Mouse (Mus musculus) stomach, postnatal 0 days (tissue): ENCODE measurements at regions not wholly inside any gene's neighbourhood (a gene's known extent, or its start where the extent isn't known, plus 50 kb on each side); places are given as distances from the start of the nearest gene placed in this dataset.

Experiments
- ATAC-seq: fragments of 200-750 bp; cut with Nextera tagmentation; 2 replicates; pipeline ENCODE4 v1.8.0; 2017; ENCODE audit not compliant: low FRiP score, low TSS enrichment
- DNase-seq: peaks from one replicate; pipeline ENCODE4 v3.0.0-alpha.2; 2016; ENCODE audit warnings: low spot score
- H3K27ac ChIP-seq: fragments of 300-500 bp; sonication (generic); replicated peaks from 2 replicates; pipeline ENCODE4 v1.5.1; 2014; ENCODE audit warnings: mild to moderate bottlenecking, control low read depth
- H3K27me3 ChIP-seq: fragments of 300-500 bp; sonication (generic); 2 replicates; pipeline ENCODE4 v1.6.1; 2014; ENCODE audit warnings: low read length; ENCODE audit not compliant: control insufficient read depth, insufficient read depth
- H3K36me3 ChIP-seq: fragments of 300-500 bp; sonication (generic); 2 replicates; pipeline ENCODE4 v1.6.1; 2014; ENCODE audit warnings: low read length, mixed read lengths; ENCODE audit not compliant: control insufficient read depth, insufficient read depth
- H3K4me1 ChIP-seq: fragments of 300-500 bp; sonication (generic); replicated peaks from 2 replicates; pipeline ENCODE4 v1.6.1; 2014; ENCODE audit warnings: antibody characterized with exemption; ENCODE audit not compliant: control insufficient read depth, insufficient read depth
- H3K4me2 ChIP-seq: fragments of 300-500 bp; sonication (generic); replicated peaks from 2 replicates; pipeline ENCODE4 v1.6.1; 2014; ENCODE audit warnings: low read depth, mild to moderate bottlenecking, control low read depth, moderate library complexity
- H3K4me3 ChIP-seq: fragments of 300-500 bp; sonication (generic); 2 replicates; pipeline ENCODE4 v1.5.1; 2014; ENCODE audit warnings: low read depth, low read length, control low read depth
- H3K9ac ChIP-seq: fragments of 300-500 bp; sonication (generic); 2 replicates; pipeline ENCODE4 v1.6.1; 2014; ENCODE audit warnings: mild to moderate bottlenecking, low read length, control low read depth, mixed read lengths
- H3K9me3 ChIP-seq: fragments of 300-500 bp; sonication (generic); 2 replicates; pipeline ENCODE4 v1.6.1; 2016; ENCODE audit warnings: low read length; ENCODE audit not compliant: control insufficient read depth
- CTCF ChIP-seq: IDR thresholded peaks from 2 replicates; pipeline ENCODE4 v1.5.1; 2016; ENCODE audit warnings: antibody characterized with exemption, low read depth, mild to moderate bottlenecking, moderate library complexity
- EP300 ChIP-seq: optimal IDR thresholded peaks from 2 replicates; pipeline ENCODE3; 2016; ENCODE audit warnings: antibody characterized with exemption
- WGBS: fragments of 180-500 bp; shearing (Covaris S2); extraction: QIAGEN DNeasy Blood & Tissue Kit; methylation state at CpG from one replicate; pipeline ENCODE4 v1.1.7; 2014; 5-methylcytosine and 5-hydroxymethylcytosine counted together

DNA sequence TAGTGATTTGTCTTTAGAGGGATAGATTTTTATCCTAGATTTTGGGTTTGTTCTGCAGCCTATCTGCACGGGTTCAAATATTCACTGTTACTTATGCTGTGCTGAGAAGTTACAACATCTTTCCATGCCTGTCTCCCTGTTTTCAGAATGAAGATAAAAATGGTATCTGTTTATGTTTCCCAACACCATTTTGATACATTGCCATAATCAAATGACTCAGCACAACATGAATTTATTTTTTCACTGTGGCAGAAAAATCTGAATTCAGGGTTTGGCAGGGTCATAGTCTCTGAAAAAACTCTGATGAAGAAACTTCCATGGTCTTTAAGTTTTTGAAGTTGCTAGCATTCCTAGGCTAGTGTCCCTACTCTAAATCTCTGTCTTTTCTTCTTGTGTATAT, 116.5 kb upstream of the Tmtc4 start:
- no peak overlapping the region for H3K4me3 ChIP-seq
- WGBS = 64% methylated on average over 1 of the region's 1 CpGs
- H3K9me3 ChIP-seq = no peaks in the 10 kb centered on the region

GRCm38 (mm10) chr14:123096086-123096485, 112.3 kb upstream of the Tmtc4 start:
- DNase-seq (no peak), ATAC-seq (no peak)
- Histone ChIP-seq H3K4me3 (no peak overlapping the region), H3K27ac (no peak overlapping the region), H3K36me3 (no peaks in the 10 kb centered on the region), H3K4me1 (no peaks in the 10 kb centered on the region), H3K27me3 (no peaks in the 10 kb centered on the region), H3K4me2 (no peak overlapping the region), H3K9me3 (no peaks in the 10 kb centered on the region), H3K9ac (no peak overlapping the region)
- 84% methylated on average over 2 of the region's 2 CpGs for WGBS
- no peak for TF ChIP-seq EP300
- no peak for TF ChIP-seq CTCF

More for the DNA sequence above, 116.5 kb upstream of the Tmtc4 start:
- Histone ChIP-seq H3K27ac (no peak overlapping the region), H3K4me2 (no peak overlapping the region), H3K36me3 (no peaks in the 10 kb centered on the region), H3K4me1 (no peaks in the 10 kb centered on the region), H3K27me3 (no peaks in the 10 kb centered on the region), H3K9ac (no peak overlapping the region)
- ATAC-seq (no peak), DNase-seq (no peak)
- TF ChIP-seq CTCF = no peak

DNA sequence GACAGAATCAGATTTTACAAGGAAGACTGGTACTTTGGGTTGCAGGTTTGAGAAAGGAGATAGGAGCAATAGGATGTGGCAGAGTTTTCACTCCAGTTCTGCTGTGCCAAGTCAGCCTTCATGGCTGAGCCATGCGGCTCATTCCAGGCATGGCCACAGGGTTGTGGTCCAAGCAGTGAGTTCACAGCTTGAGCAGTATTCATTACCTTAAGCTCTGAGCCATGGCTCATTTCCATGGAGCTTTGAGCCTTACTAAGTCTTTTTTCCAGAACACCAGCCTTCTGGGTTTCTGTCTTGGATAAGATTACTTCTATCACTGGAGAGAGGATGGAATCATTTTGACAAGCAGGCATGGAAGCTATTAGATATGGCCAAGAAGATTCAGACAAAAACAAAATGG, 98.2 kb upstream of the Tmtc4 start:
- DNase-seq = no peak
- no peaks in the 10 kb centered on the region for H3K36me3 ChIP-seq
- ATAC-seq = no peak
- H3K4me1 ChIP-seq = no peaks in the 10 kb centered on the region
- H3K27me3 ChIP-seq = no peaks in the 10 kb centered on the region
- no peak overlapping the region for H3K4me2 ChIP-seq
- TF ChIP-seq EP300 (no peak), CTCF (no peak)
- H3K9me3 ChIP-seq = no peaks in the 10 kb centered on the region
- 93% methylated on average over 1 of the region's 1 CpGs for WGBS
- H3K4me3 ChIP-seq = no peak overlapping the region
- H3K27ac ChIP-seq = no peak overlapping the region
- H3K9ac ChIP-seq = no peak overlapping the region

GRCm38 (mm10) chr14:123081016-123081714, 97.3 kb upstream of the Tmtc4 start:
- Histone ChIP-seq H3K27ac (no peak overlapping the region), H3K4me1 (no peaks in the 10 kb centered on the region), H3K36me3 (no peaks in the 10 kb centered on the region), H3K9me3 (no peaks in the 10 kb centered on the region), H3K27me3 (no peaks in the 10 kb centered on the region), H3K4me2 (no peak overlapping the region), H3K9ac (no peak overlapping the region), H3K4me3 (no peak overlapping the region)
- TF ChIP-seq CTCF (no peak), EP300 (no peak)
- WGBS = 34% methylated on average over 4 of the region's 4 CpGs
- DNase-seq (no peak), ATAC-seq (no peak)

- H3K4me2 ChIP-seq = no peak overlapping the region
- no peaks in the 10 kb centered on the region for H3K36me3 ChIP-seq
- H3K9me3 ChIP-seq = no peaks in the 10 kb centered on the region
- H3K27ac ChIP-seq = no peak overlapping the region
- no peaks in the 10 kb centered on the region for H3K27me3 ChIP-seq
- TF ChIP-seq EP300 (no peak), CTCF (no peak)
- no peaks in the 10 kb centered on the region for H3K4me1 ChIP-seq
- 79% methylated on average over 2 of the region's 2 CpGs for WGBS
- ATAC-seq (no peak), DNase-seq (no peak)
- H3K4me3 ChIP-seq = no peak overlapping the region
- H3K9ac ChIP-seq = no peak overlapping the region
Measured at GRCm38 (mm10) chr14:123079733-123080132, 95.9 kb upstream of the Tmtc4 start.

DNA sequence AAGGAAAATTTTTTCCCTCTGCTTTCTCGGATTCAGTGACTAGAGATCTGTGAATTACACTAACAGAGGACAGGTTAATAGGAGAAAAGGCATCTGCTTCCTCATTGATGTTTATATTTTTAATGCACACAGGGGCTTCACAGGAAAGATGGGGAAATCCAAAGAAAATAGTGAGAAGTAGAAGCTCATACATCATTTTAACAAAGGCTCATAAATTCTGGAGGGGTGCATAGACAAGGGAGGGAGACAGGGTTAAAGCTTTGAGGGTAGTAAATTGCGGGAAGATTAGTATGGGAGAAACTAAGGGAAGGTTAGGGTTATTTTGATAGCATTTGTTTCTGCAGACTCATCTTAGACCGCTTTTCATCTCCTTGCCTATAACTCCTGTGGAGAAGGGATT, 95.0 kb upstream of the Tmtc4 start:
- no peak for TF ChIP-seq CTCF
- TF ChIP-seq EP300 = no peak

More for the DNA sequence above, 95.0 kb upstream of the Tmtc4 start:
- H3K27ac ChIP-seq = no peak overlapping the region
- H3K36me3 ChIP-seq = no peaks in the 10 kb centered on the region
- H3K9ac ChIP-seq = no peak overlapping the region
- no peak overlapping the region for H3K4me2 ChIP-seq
- H3K27me3 ChIP-seq = no peaks in the 10 kb centered on the region
- DNase-seq = no peak
- 66% methylated on average over 3 of the region's 3 CpGs for WGBS
- H3K4me1 ChIP-seq = no peaks in the 10 kb centered on the region
- no peaks in the 10 kb centered on the region for H3K9me3 ChIP-seq
- H3K4me3 ChIP-seq = no peak overlapping the region
- no peak for ATAC-seq
